Mouse (Mus musculus): ENCODE results near the gene Fosl1.

DNA sequence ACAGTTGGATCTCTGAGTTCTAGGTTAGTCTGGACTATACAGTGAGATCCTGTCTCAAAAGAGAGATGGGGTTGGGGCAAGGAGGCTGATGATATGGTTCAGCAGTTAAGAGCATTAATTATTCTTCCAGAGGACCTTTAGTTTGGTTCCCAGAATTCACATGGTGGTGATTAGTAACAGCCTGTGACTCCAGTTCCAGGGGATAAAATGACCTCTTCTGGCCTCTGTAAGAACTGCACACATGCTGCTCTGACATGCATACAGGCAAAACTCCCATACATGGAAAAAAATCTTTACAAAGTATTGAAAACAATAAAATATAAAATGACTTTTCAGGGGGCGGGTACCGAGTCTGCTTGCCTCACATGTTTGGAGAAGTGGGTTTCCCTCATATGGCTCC lies 19.3 kb upstream of the Fosl1 start:
- TF ChIP-seq CTCF (IDR thresholded peaks at IDR 0.05; ENCODE audit: low read depth, low read length) (no peak), POLR2A (IDR thresholded peaks at IDR 0.05; ENCODE audit: borderline replicate concordance, low read depth, low read length) (no peak)
